Mouse (Mus musculus): ENCODE measurements around the gene Npas3. TPM values are rescaled to one million over a fixed set of nuclear protein-coding genes. Genes with fewer than 3 reads are reported as not detected.

Gene Npas3
- polyA plus RNA-seq, 1 experiment from 2014 or later = 32.7 TPM

- Histone ChIP-seq H3K9me3 (no peaks in the 10 kb centered on the region), H3K27me3 (no peaks in the 10 kb centered on the region), H3K27ac (no peak overlapping the region), H3K9ac (replicated peaks) (no peak overlapping the region), H3K4me2 (replicated peaks) (no peak overlapping the region), H3K4me1 (replicated peaks) (peaks cover 21% of the 10 kb centered on the region), H3K4me3 (replicated peaks) (no peak overlapping the region), H3K36me3 (no peaks in the 10 kb centered on the region)
- no peak for ATAC-seq
- 65% methylated on average over 3 of the region's 3 CpGs for WGBS
Measured at GRCm38 (mm10) chr12:53527046-53527445, 278.6 kb downstream of the Npas3 start.

- H3K4me3 ChIP-seq (replicated peaks) = no peak overlapping the region
- no peaks in the 10 kb centered on the region for H3K9me3 ChIP-seq
- H3K4me1 ChIP-seq (replicated peaks) = peaks cover 21% of the 10 kb centered on the region
- ATAC-seq = no peak
- H3K27me3 ChIP-seq = no peaks in the 10 kb centered on the region
- no peak overlapping the region for H3K27ac ChIP-seq
- no peak overlapping the region for H3K4me2 ChIP-seq (replicated peaks)
- H3K36me3 ChIP-seq = no peaks in the 10 kb centered on the region
- H3K9ac ChIP-seq (replicated peaks) = no peak overlapping the region
- WGBS = 90% methylated on average over 2 of the region's 2 CpGs
Measured at GRCm38 (mm10) chr12:53529345-53529744, 280.9 kb downstream of the Npas3 start.

- 8% methylated on average over 5 of the region's 5 CpGs for WGBS
- H3K4me2 ChIP-seq (replicated peaks) = no peak overlapping the region
- no peak overlapping the region for H3K27ac ChIP-seq
- no peaks in the 10 kb centered on the region for H3K27me3 ChIP-seq
- H3K9ac ChIP-seq (replicated peaks) = no peak overlapping the region
- H3K4me1 ChIP-seq (replicated peaks) = peaks cover 8% of the 10 kb centered on the region
- ATAC-seq = no peak
- H3K9me3 ChIP-seq = no peaks in the 10 kb centered on the region
- H3K4me3 ChIP-seq (replicated peaks) = no peak overlapping the region
- H3K36me3 ChIP-seq = no peaks in the 10 kb centered on the region
Measured at GRCm38 (mm10) chr12:53536816-53537215, 288.3 kb downstream of the Npas3 start.

- Histone ChIP-seq H3K36me3 (no peaks in the 10 kb centered on the region), H3K9ac (replicated peaks) (no peak overlapping the region), H3K4me3 (replicated peaks) (no peak overlapping the region), H3K27me3 (no peaks in the 10 kb centered on the region), H3K4me1 (replicated peaks) (peaks cover 7% of the 10 kb centered on the region; the same call in 1 of the 2 replicates), H3K9me3 (no peaks in the 10 kb centered on the region), H3K27ac (no peak overlapping the region), H3K4me2 (replicated peaks) (no peak overlapping the region)
- ATAC-seq = no peak
- 92% methylated on average over 2 of the region's 2 CpGs for WGBS
Measured at GRCm38 (mm10) chr12:53556359-53556758, 307.9 kb downstream of the Npas3 start.

DNA sequence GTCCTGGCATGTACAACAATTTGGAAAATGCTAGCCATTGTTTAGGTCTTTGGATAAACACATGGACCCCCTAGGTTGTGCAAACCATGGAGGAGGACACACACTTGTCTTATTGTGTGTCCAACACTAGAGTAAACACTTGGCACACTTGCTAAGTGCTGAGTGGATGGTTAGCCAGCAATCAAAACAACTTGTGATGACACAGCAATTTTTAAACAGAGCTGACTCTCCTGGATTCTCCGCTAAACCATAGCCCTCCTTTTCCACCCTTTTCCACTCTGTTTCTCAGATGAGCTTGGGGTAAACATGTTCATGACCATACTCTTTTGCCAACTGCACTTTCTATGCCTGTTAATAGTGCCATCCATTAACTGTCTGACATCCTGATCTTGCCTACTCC is 309.8 kb downstream of the Npas3 start:
- no peak for ATAC-seq
- H3K9ac ChIP-seq (replicated peaks) = no peak overlapping the region
- 93% methylated on average over 1 of the region's 1 CpGs for WGBS
- H3K9me3 ChIP-seq = no peaks in the 10 kb centered on the region
- H3K27ac ChIP-seq = no peak overlapping the region
- no peaks in the 10 kb centered on the region for H3K36me3 ChIP-seq
- no peak overlapping the region for H3K4me3 ChIP-seq (replicated peaks)
- H3K4me1 ChIP-seq (replicated peaks) = peaks cover 7% of the 10 kb centered on the region; the same call in 1 of the 2 replicates
- no peak overlapping the region for H3K4me2 ChIP-seq (replicated peaks)
- H3K27me3 ChIP-seq = no peaks in the 10 kb centered on the region

DNA sequence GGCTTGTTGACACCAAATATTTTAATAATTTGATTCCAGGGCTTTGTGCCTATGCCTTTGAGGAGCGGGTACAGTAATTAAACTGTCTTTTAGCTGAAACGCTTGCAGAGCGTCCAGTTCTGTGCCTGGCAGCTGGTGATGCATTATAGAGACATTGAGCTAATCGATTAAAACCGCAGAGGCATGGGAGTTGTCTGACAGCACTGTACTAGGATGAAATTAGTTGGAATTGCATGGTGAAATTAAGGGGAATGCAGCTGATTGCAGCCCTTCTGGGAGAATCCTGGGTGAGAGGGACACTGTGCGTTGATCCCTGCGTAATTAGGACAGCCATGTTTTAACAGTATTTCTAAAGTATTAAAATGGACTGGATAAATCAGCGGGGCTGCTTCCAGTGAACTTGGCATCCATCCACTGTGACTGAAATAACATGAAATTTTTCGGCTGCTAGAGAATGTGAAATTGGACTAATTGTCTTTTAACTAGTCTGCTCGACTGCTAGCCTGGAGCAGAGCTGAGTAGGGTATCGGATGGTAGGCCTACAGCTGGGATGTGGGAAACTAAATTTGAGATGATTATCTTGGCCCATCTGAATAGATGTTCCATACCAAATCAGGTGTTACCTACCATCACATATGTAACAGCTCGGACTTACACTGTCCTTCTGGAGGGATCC is 318.4 kb downstream of the Npas3 start:
- H3K36me3 ChIP-seq = no peaks in the 10 kb centered on the region
- no peak overlapping the region for H3K4me2 ChIP-seq (replicated peaks)
- ATAC-seq = peak; percentile 79
- peaks cover 15% of the 10 kb centered on the region for H3K4me1 ChIP-seq (replicated peaks)
- H3K4me3 ChIP-seq (replicated peaks) = no peak overlapping the region
- 55% methylated on average over 12 of the region's 12 CpGs for WGBS
- no peak overlapping the region for H3K9ac ChIP-seq (replicated peaks)
- peak overlapping the region; percentile 48 for H3K27ac ChIP-seq
- H3K27me3 ChIP-seq = no peaks in the 10 kb centered on the region
- H3K9me3 ChIP-seq = no peaks in the 10 kb centered on the region

GRCm38 (mm10) chr12:53581181-53581580 is 332.7 kb downstream of the Npas3 start:
- Histone ChIP-seq H3K4me3 (replicated peaks) (no peak overlapping the region), H3K9me3 (no peaks in the 10 kb centered on the region), H3K9ac (replicated peaks) (no peak overlapping the region), H3K27ac (no peak overlapping the region), H3K4me1 (replicated peaks) (no peaks in the 10 kb centered on the region), H3K27me3 (no peaks in the 10 kb centered on the region), H3K4me2 (replicated peaks) (no peak overlapping the region), H3K36me3 (no peaks in the 10 kb centered on the region)
- no peak for ATAC-seq
- WGBS = 91% methylated on average over 5 of the region's 5 CpGs

DNA sequence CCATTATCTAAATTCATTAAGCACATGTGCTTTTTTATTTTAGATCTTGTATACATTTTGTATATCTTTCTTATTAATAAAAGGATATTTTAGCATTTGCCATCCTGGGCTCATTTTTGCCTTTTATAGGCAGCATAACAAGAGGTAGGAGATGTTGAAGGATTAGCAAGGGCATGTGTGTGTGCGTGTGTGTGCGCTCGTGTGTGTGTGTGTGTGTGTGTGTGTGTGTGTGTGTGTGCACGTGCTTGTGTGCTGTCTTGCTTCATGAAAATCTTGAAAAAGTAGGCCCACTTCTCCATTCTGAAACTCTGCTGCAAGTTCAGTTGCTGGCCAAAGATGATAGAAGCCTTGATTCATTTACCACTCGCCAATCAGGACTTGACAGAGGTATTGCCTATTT is 338.8 kb downstream of the Npas3 start:
- peak overlapping the region; percentile 77 for H3K27ac ChIP-seq
- peak; percentile 47 for ATAC-seq
- H3K4me3 ChIP-seq (replicated peaks) = no peak overlapping the region
- WGBS = 61% methylated on average over 5 of the region's 5 CpGs
- H3K4me1 ChIP-seq (replicated peaks) = peaks cover 30% of the 10 kb centered on the region
- peak overlapping the region; percentile 19 for H3K4me2 ChIP-seq (replicated peaks)
- H3K27me3 ChIP-seq = no peaks in the 10 kb centered on the region
- no peaks in the 10 kb centered on the region for H3K36me3 ChIP-seq
- H3K9ac ChIP-seq (replicated peaks) = no peak overlapping the region
- H3K9me3 ChIP-seq = no peaks in the 10 kb centered on the region

- Histone ChIP-seq H3K4me1 (replicated peaks) (peaks cover 30% of the 10 kb centered on the region), H3K4me2 (replicated peaks) (peak overlapping the region; percentile 19), H3K4me3 (replicated peaks) (no peak overlapping the region), H3K9ac (replicated peaks) (no peak overlapping the region), H3K27ac (peak overlapping the region; percentile 77), H3K36me3 (no peaks in the 10 kb centered on the region), H3K27me3 (no peaks in the 10 kb centered on the region), H3K9me3 (no peaks in the 10 kb centered on the region)
- 58% methylated on average over 19 of the region's 19 CpGs for WGBS
- ATAC-seq = peak; percentile 91
Measured at GRCm38 (mm10) chr12:53587691-53588504, 339.4 kb downstream of the Npas3 start.

GRCm38 (mm10) chr12:53589446-53589961 is 341.0 kb downstream of the Npas3 start:
- Histone ChIP-seq H3K36me3 (no peaks in the 10 kb centered on the region), H3K9ac (replicated peaks) (no peak overlapping the region), H3K4me2 (replicated peaks) (no peak overlapping the region), H3K4me1 (replicated peaks) (peaks cover 30% of the 10 kb centered on the region), H3K9me3 (no peaks in the 10 kb centered on the region), H3K4me3 (replicated peaks) (no peak overlapping the region), H3K27ac (no peak overlapping the region), H3K27me3 (no peaks in the 10 kb centered on the region)
- no peak for ATAC-seq
- 63% methylated on average over 6 of the region's 6 CpGs for WGBS

- no peak for ATAC-seq
- Histone ChIP-seq H3K9me3 (no peaks in the 10 kb centered on the region), H3K27ac (no peak overlapping the region), H3K4me2 (replicated peaks) (no peak overlapping the region), H3K9ac (replicated peaks) (no peak overlapping the region), H3K4me3 (replicated peaks) (no peak overlapping the region), H3K27me3 (no peaks in the 10 kb centered on the region), H3K4me1 (replicated peaks) (0 out of 2 replicates have a peak, but pooled peaks cover 3% of the 10 kb centered on the region), H3K36me3 (no peaks in the 10 kb centered on the region)
- WGBS = 35% methylated on average over 6 of the region's 6 CpGs
Measured at GRCm38 (mm10) chr12:53605661-53606060, 357.2 kb downstream of the Npas3 start.

DNA sequence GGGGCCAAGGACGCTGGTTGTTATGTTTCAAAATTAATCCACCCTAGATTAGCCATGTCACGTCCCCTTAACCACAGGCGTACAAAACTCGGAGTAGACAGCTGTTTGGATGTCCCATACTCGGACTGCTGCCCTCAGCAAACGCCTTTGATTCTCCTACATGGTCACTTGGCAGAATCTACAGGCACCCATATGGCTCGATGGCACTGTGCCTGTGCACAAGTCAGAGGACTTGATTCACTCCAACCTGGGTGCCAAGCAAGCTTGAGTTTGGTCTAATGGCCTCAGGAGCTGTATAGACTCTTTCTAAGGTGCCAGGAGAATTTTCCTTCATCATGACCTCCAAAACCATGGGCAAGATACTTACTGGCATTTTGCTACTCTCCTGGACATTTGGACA is 363.6 kb downstream of the Npas3 start:
- Histone ChIP-seq H3K9me3 (no peaks in the 10 kb centered on the region), H3K4me1 (replicated peaks) (peaks cover 6% of the 10 kb centered on the region), H3K4me3 (replicated peaks) (no peak overlapping the region), H3K36me3 (no peaks in the 10 kb centered on the region), H3K27ac (no peak overlapping the region), H3K4me2 (replicated peaks) (no peak overlapping the region), H3K9ac (replicated peaks) (no peak overlapping the region), H3K27me3 (no peaks in the 10 kb centered on the region)
- WGBS = 95% methylated on average over 7 of the region's 7 CpGs
- no peak for ATAC-seq

Data from midbrain, embryonic 13.5 days (tissue).